In the genomic region with DNA sequence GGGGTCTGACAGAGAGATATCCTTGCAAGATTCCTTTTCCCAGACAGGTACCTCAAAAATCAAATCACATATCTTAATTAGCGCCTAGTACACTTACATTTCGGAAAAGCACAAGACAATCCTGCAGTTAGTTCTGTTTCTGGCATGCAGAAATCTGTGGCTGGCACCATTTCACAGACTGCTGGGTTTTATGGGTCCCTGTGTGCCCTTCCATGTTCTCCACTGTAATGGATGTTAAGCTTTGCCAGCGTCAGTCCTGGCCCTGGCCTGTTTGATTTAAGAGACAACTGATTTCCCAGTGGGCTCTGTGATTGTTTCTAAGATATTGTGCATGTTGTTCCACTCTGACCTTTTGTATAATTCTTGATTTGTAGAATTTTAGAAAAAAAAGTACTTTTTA, we compare ENCODE assay signal across 21 mouse cellular contexts.
DNase-seq lines count a peak whose midpoint lies in the region; ATAC-seq lines count a peak whose summit lies in the region.
"Had no signal": no experiment of that assay in that cellular context is flagged by ENCODE, and none has a peak within 500 bp of the region (broad histone marks: within the 10 kb centered on the region; RNA-seq: fewer than 3 reads in every experiment).

No protein-coding gene starts in this region.

- intact Hi-C loops in left cerebral cortex, postnatal 4 days (cut with DNase I) = no loop called here
- intact Hi-C loops in left cerebral cortex, postnatal 10 days (cut with DNase I) = no loop called here

- WGBS in neural tube, embryonic 14.5 days = 44% methylated on average over 3 of the region's 3 CpGs
- 88% methylated on average over 3 of the region's 3 CpGs for WGBS in forebrain, embryonic 10.5 days

- H3K27ac ChIP-seq in neural tube, embryonic 14.5 days (ENCODE audit: low read depth, low read length) = no peak overlapping the region
- no peak overlapping the region for H3K27ac ChIP-seq in forebrain, embryonic 10.5 days
- H3K27ac ChIP-seq: embryonic facial prominence, embryonic 10.5 days; forebrain, embryonic 13.5 days; kidney, postnatal 0 days; liver, embryonic 12.5 days had no signal

- no peak overlapping the region for H3K9ac ChIP-seq in neural tube, embryonic 14.5 days (replicated peaks; ENCODE audit: low read depth, low read length)
- H3K9ac ChIP-seq: forebrain, embryonic 13.5 days; heart, embryonic 12.5 days; liver, embryonic 12.5 days had no signal

- H3K4me2 ChIP-seq in neural tube, embryonic 14.5 days (ENCODE audit: low read depth, low read length) = no peak overlapping the region
- H3K4me2 ChIP-seq: forebrain, embryonic 13.5 days; heart, embryonic 12.5 days; liver, embryonic 12.5 days had no signal

- no peaks in the 10 kb centered on the region for H3K4me1 ChIP-seq in neural tube, embryonic 14.5 days (ENCODE audit: control insufficient read depth, insufficient read depth, low read length)
- no peaks in the 10 kb centered on the region for H3K4me1 ChIP-seq in forebrain, embryonic 10.5 days
- H3K4me1 ChIP-seq: embryonic facial prominence, embryonic 10.5 days; forebrain, embryonic 13.5 days; heart, embryonic 12.5 days; liver, embryonic 12.5 days; megakaryocyte, embryonic 14.5 days had no signal

- H3K27me3 ChIP-seq in neural tube, embryonic 14.5 days (ENCODE audit: control insufficient read depth, insufficient read depth, low read length) = no peaks in the 10 kb centered on the region
- H3K27me3 ChIP-seq in forebrain, embryonic 10.5 days (ENCODE audit: poor library complexity, severe bottlenecking) = no peaks in the 10 kb centered on the region
- H3K27me3 ChIP-seq: CH12.LX; forebrain, embryonic 13.5 days; heart, embryonic 12.5 days; liver, embryonic 12.5 days; megakaryocyte, embryonic 14.5 days had no signal

- no peak overlapping the region for H3K4me3 ChIP-seq in neural tube, embryonic 14.5 days (ENCODE audit: low read depth, low read length)
- H3K4me3 ChIP-seq in forebrain, embryonic 10.5 days = no peak overlapping the region
- H3K4me3 ChIP-seq: embryonic facial prominence, embryonic 10.5 days; forebrain, embryonic 13.5 days; heart, embryonic 12.5 days; liver, embryonic 12.5 days; megakaryocyte, embryonic 14.5 days had no signal

- ATAC-seq in neural tube, embryonic 14.5 days (ENCODE audit: low read depth) = peak; percentile 85
- ATAC-seq: forebrain, embryonic 13.5 days; liver, embryonic 12.5 days had no signal

- H3K9me3 ChIP-seq in neural tube, embryonic 14.5 days (ENCODE audit: control insufficient read depth, low read length) = no peaks in the 10 kb centered on the region
- H3K9me3 ChIP-seq in forebrain, embryonic 10.5 days = no peaks in the 10 kb centered on the region
- H3K9me3 ChIP-seq: embryonic facial prominence, embryonic 10.5 days; forebrain, embryonic 13.5 days; heart, embryonic 12.5 days; liver, embryonic 12.5 days had no signal

- no peaks in the 10 kb centered on the region for H3K36me3 ChIP-seq in neural tube, embryonic 14.5 days (ENCODE audit: control insufficient read depth, insufficient read depth, low read length)
- H3K36me3 ChIP-seq in forebrain, embryonic 10.5 days (replicated peaks) = no peaks in the 10 kb centered on the region
- H3K36me3 ChIP-seq: embryonic facial prominence, embryonic 10.5 days; heart, embryonic 12.5 days; liver, embryonic 12.5 days had no signal

- DNase-seq in cerebellum, adult 18-20 months = peak; percentile 29 to 47
- no peak for DNase-seq in cerebellum, adult 8-10 months
- peak; percentile 14 for DNase-seq in left cerebral cortex, postnatal 4 days
- DNase-seq in left cerebral cortex, postnatal 10 days (ENCODE audit: extremely low spot score in 1 of 2, low spot score in 2 of 2) = no peak
- peak; percentile 23 to 37 for DNase-seq in cerebellum, postnatal 36 days
- DNase-seq in forebrain, embryonic 10.5 days (ENCODE audit: extremely low spot score, low spot score) = no peak
- no peak for DNase-seq in urinary bladder, postnatal 14 days (ENCODE audit: low spot score)
- DNase-seq: heart, adult 11 months; heart, postnatal 14 days; lung, adult 2 months; midbrain, embryonic 14.5 days; right cerebral cortex, postnatal 4 days; thymus, adult 2 months had no signal

Comparison
In these comparisons a context has a peak if more than half of its experiments do, and no peak if none do; other contexts are left out.
1. DNase-seq: peak in cerebellum, adult 18-20 months (2 of 2), left cerebral cortex, postnatal 4 days (single experiment) and cerebellum, postnatal 36 days (2 of 2); none in cerebellum, adult 8-10 months (single experiment), left cerebral cortex, postnatal 10 days (0 of 2), forebrain, embryonic 10.5 days (single experiment) and urinary bladder, postnatal 14 days (single experiment).